ENCODE assay signal across 8 mouse cellular contexts in genomic region chr7:73617910-73618757, GRCm38 (mm10).
A peak's percentile ranks its signal among the peaks of the same experiment; 100 is the strongest.
DNase-seq lines count a peak whose midpoint lies in the region; ATAC-seq lines count a peak whose summit lies in the region.

No protein-coding gene starts in this region.

- no peaks in the 10 kb centered on the region for H3K4me1 ChIP-seq in embryonic facial prominence, embryonic 11.5 days (ENCODE audit: control insufficient read depth, insufficient read depth, low read length)
- peaks cover 51% of the 10 kb centered on the region for H3K4me1 ChIP-seq in limb, embryonic 10.5 days
- H3K4me1 ChIP-seq in midbrain, embryonic 12.5 days = peaks cover 29% of the 10 kb centered on the region

- no peaks in the 10 kb centered on the region for H3K36me3 ChIP-seq in embryonic facial prominence, embryonic 11.5 days (replicated peaks; ENCODE audit: control insufficient read depth, insufficient read depth, low read depth, low read length)
- no peaks in the 10 kb centered on the region for H3K36me3 ChIP-seq in limb, embryonic 10.5 days
- H3K36me3 ChIP-seq in midbrain, embryonic 12.5 days = no peaks in the 10 kb centered on the region

- DNase-seq in 3134 (ENCODE audit: extremely low read depth, insufficient read length, low spot score) = peak; percentile 99
- peak; percentile 100 for DNase-seq in adrenal gland, postnatal 25 days
- DNase-seq in embryonic facial prominence, embryonic 11.5 days (ENCODE audit: low spot score) = peak; percentile 96
- peak; percentile 100 for DNase-seq in heart, adult 11 months
- peak; percentile 99 for DNase-seq in kidney, adult 18-20 months
- peak; percentile 100 for DNase-seq in limb, embryonic 10.5 days (ENCODE audit: low spot score)
- DNase-seq in skeletal muscle tissue, adult 2 months (ENCODE audit: low read depth, low spot score) = peak; percentile 99

- H3K27me3 ChIP-seq in embryonic facial prominence, embryonic 11.5 days (ENCODE audit: control insufficient read depth, insufficient read depth, low read length) = no peaks in the 10 kb centered on the region
- no peaks in the 10 kb centered on the region for H3K27me3 ChIP-seq in limb, embryonic 10.5 days (ENCODE audit: low read depth, poor library complexity, severe bottlenecking)
- no peaks in the 10 kb centered on the region for H3K27me3 ChIP-seq in midbrain, embryonic 12.5 days

- WGBS in embryonic facial prominence, embryonic 11.5 days = under 1% methylated on average over 84 of the region's 86 CpGs
- under 1% methylated on average over 86 of the region's 86 CpGs for WGBS in limb, embryonic 10.5 days
- under 1% methylated on average over 78 of the region's 86 CpGs for WGBS in midbrain, embryonic 12.5 days

- peak overlapping the region; percentile 85 for H3K4me2 ChIP-seq in embryonic facial prominence, embryonic 11.5 days (ENCODE audit: low read depth, low read length)
- peak overlapping the region; percentile 80 for H3K4me2 ChIP-seq in midbrain, embryonic 12.5 days (replicated peaks)

- no peaks in the 10 kb centered on the region for H3K9me3 ChIP-seq in embryonic facial prominence, embryonic 11.5 days (replicated peaks; ENCODE audit: control insufficient read depth, low read length)
- no peaks in the 10 kb centered on the region for H3K9me3 ChIP-seq in limb, embryonic 10.5 days (replicated peaks)
- H3K9me3 ChIP-seq in midbrain, embryonic 12.5 days = no peaks in the 10 kb centered on the region

- ATAC-seq in embryonic facial prominence, embryonic 11.5 days (replicated peaks; ENCODE audit: insufficient number of reproducible peaks, low FRiP score, low TSS enrichment, low read depth) = peak; percentile 94
- ATAC-seq in midbrain, embryonic 12.5 days (ENCODE audit: low FRiP score, low read depth) = peak; percentile 94

- H3K4me3 ChIP-seq in embryonic facial prominence, embryonic 11.5 days (ENCODE audit: low read depth, low read length) = peak overlapping the region; percentile 65
- peak overlapping the region; percentile 78 for H3K4me3 ChIP-seq in limb, embryonic 10.5 days
- H3K4me3 ChIP-seq in midbrain, embryonic 12.5 days = peak overlapping the region; percentile 61

- peak overlapping the region; percentile 88 for H3K9ac ChIP-seq in embryonic facial prominence, embryonic 11.5 days (replicated peaks; ENCODE audit: low read length)
- peak overlapping the region; percentile 92 for H3K9ac ChIP-seq in midbrain, embryonic 12.5 days (replicated peaks)

- H3K27ac ChIP-seq in embryonic facial prominence, embryonic 11.5 days (replicated peaks; ENCODE audit: low read depth, low read length) = peak overlapping the region; percentile 96
- H3K27ac ChIP-seq in limb, embryonic 10.5 days = peak overlapping the region; percentile 100
- H3K27ac ChIP-seq in midbrain, embryonic 12.5 days (replicated peaks) = peak overlapping the region; percentile 100

Comparison
In these comparisons a context has a peak if more than half of its experiments do, and no peak if none do; other contexts are left out.
1. Peak in every context shown above with its lines: DNase-seq, ATAC-seq, H3K4me3 ChIP-seq and H3K27ac ChIP-seq.